Mouse (Mus musculus) embryonic facial prominence, embryonic 10.5 days (tissue): Measurements from ENCODE around the gene Cd244a. TPM values are rescaled to one million over a fixed set of nuclear protein-coding genes. Genes with fewer than 3 reads are reported as not detected.

Source experiments
- DNase-seq: peaks from one replicate; pipeline ENCODE4 v3.0.0-alpha.2; 2017; ENCODE audit warnings: low spot score
- H3K27ac ChIP-seq: fragments of 300-500 bp; sonication (generic); replicated peaks from 2 replicates; pipeline ENCODE4 v1.5.1; 2016; ENCODE audit warnings: mild to moderate bottlenecking
- H3K27me3 ChIP-seq: fragments of 300-500 bp; sonication (generic); replicated peaks from 2 replicates; pipeline ENCODE4 v1.6.1; 2016; ENCODE audit warnings: low read depth, mild to moderate bottlenecking; ENCODE audit not compliant: poor library complexity, severe bottlenecking
- H3K36me3 ChIP-seq: fragments of 300-500 bp; sonication (generic); replicated peaks from 2 replicates; pipeline ENCODE4 v1.6.1; 2016; ENCODE audit warnings: mild to moderate bottlenecking, moderate library complexity
- H3K4me1 ChIP-seq: fragments of 300-500 bp; sonication (generic); 2 replicates; pipeline ENCODE4 v1.6.1; 2016
- H3K4me3 ChIP-seq: fragments of 300-500 bp; sonication (generic); 2 replicates; pipeline ENCODE4 v1.5.1; 2016; ENCODE audit warnings: mild to moderate bottlenecking, moderate library complexity
- H3K9me3 ChIP-seq: fragments of 300-500 bp; sonication (generic); 2 replicates; pipeline ENCODE4 v1.6.1; 2016; ENCODE audit warnings: mild to moderate bottlenecking
- WGBS: fragments of 180-500 bp; shearing (Covaris S2); methylation state at CpG from one replicate; pipeline ENCODE4 v1.1.7; 2016; 5-methylcytosine and 5-hydroxymethylcytosine counted together
- microRNA-seq: library from miRNA; unstranded; fragments of <30 nt; microRNA quantifications from one replicate; pipeline ENCODE4, GENCODE M21; 2017
- polyA plus RNA-seq: library from polyadenylated mRNA; unstranded; fragments of >200 nt; fragmentation: Nextera tagmentation; extraction: Ambion mirVana; gene quantifications from 2 replicates; pipeline ENCODE4 v1.2.1, GENCODE M21; 2016

The Cd244a gene
- polyA plus RNA-seq, 1 experiment from 2014 or later = not detected

GRCm38 (mm10) chr1:171635696-171636095 lies 76.7 kb downstream of the Cd244a start:
- Histone ChIP-seq H3K9me3 (no peaks in the 10 kb centered on the region), H3K4me1 (no peaks in the 10 kb centered on the region), H3K27me3 (no peaks in the 10 kb centered on the region), H3K36me3 (no peaks in the 10 kb centered on the region), H3K4me3 (no peak overlapping the region), H3K27ac (no peak overlapping the region)
- DNase-seq = no peak
- WGBS = 64% methylated on average over 6 of the region's 6 CpGs

GRCm38 (mm10) chr1:171637101-171637500 lies 78.1 kb downstream of the Cd244a start:
- H3K36me3 ChIP-seq = no peaks in the 10 kb centered on the region
- no peak for DNase-seq
- H3K9me3 ChIP-seq = no peaks in the 10 kb centered on the region
- H3K27ac ChIP-seq = no peak overlapping the region
- no peaks in the 10 kb centered on the region for H3K4me1 ChIP-seq
- whole genome bisulfite sequencing = 80% methylated on average over 8 of the region's 8 CpGs
- no peak overlapping the region for H3K4me3 ChIP-seq
- H3K27me3 ChIP-seq = no peaks in the 10 kb centered on the region

DNA sequence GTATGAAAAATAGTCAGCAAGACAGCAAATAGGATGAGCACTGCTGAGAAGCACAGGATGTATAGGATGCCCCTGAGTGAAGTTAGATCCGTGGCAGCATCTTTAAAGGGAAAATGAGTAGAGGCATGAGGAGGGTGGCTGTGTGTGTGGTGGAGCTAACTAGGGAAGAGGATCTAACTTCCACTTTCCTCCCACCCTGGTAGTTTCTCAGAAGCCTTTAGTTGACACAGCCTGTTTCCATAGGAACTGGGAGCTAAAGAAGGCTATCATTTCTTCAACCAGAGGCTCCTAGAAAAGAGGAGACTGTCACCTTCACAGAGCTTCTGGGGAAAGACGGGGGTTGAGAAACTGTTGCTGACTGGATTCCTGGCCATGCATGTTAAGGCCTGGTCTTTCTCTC lies 79.7 kb downstream of the Cd244a start:
- no peak overlapping the region for H3K4me3 ChIP-seq
- no peak for DNase-seq
- H3K36me3 ChIP-seq = no peaks in the 10 kb centered on the region
- H3K4me1 ChIP-seq = no peaks in the 10 kb centered on the region
- H3K27ac ChIP-seq = no peak overlapping the region
- 85% methylated on average over 2 of the region's 2 CpGs for WGBS
- H3K9me3 ChIP-seq = no peaks in the 10 kb centered on the region
- no peaks in the 10 kb centered on the region for H3K27me3 ChIP-seq

- no peak for DNase-seq
- Histone ChIP-seq H3K9me3 (no peaks in the 10 kb centered on the region), H3K27me3 (no peaks in the 10 kb centered on the region), H3K4me3 (no peak overlapping the region), H3K27ac (no peak overlapping the region), H3K36me3 (no peaks in the 10 kb centered on the region), H3K4me1 (no peaks in the 10 kb centered on the region)
- 93% methylated on average over 6 of the region's 6 CpGs for WGBS
Measured at GRCm38 (mm10) chr1:171640796-171641195, 81.8 kb downstream of the Cd244a start.

GRCm38 (mm10) chr1:171643612-171644011 lies 84.6 kb downstream of the Cd244a start:
- Histone ChIP-seq H3K27ac (no peak overlapping the region), H3K4me1 (no peaks in the 10 kb centered on the region), H3K4me3 (no peak overlapping the region), H3K27me3 (no peaks in the 10 kb centered on the region), H3K9me3 (no peaks in the 10 kb centered on the region), H3K36me3 (no peaks in the 10 kb centered on the region)
- DNase-seq = no peak
- WGBS = 91% methylated on average over 7 of the region's 7 CpGs

- no peaks in the 10 kb centered on the region for H3K9me3 ChIP-seq
- no peaks in the 10 kb centered on the region for H3K27me3 ChIP-seq
- DNase-seq = no peak
- WGBS = 79% methylated on average over 5 of the region's 5 CpGs
- H3K4me1 ChIP-seq = no peaks in the 10 kb centered on the region
- no peak overlapping the region for H3K4me3 ChIP-seq
- no peaks in the 10 kb centered on the region for H3K36me3 ChIP-seq
- H3K27ac ChIP-seq = no peak overlapping the region
Measured at GRCm38 (mm10) chr1:171646429-171646940, 87.5 kb downstream of the Cd244a start.

DNA sequence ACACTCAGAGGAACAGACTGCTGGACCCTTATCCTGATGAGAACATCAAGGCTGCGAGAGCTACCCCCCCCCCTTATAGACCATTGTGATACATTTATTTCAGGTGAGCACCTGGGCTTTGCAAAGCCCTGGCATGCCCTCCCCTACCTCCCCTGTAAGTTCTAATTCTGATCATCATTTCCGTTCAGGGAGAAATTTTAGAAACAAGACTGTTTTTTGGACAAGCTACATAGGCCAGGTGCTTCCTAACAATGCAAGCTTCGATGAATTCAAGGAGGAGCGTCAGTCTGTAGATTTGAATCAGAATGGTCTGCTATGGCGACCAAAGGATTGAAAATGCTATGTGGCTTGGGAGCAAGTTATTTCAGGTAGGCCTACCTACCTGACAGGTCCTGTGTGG lies 88.7 kb downstream of the Cd244a start:
- H3K9me3 ChIP-seq = no peaks in the 10 kb centered on the region

GRCm38 (mm10) chr1:171648840-171649239 lies 89.8 kb downstream of the Cd244a start:
- H3K36me3 ChIP-seq = no peaks in the 10 kb centered on the region
- no peaks in the 10 kb centered on the region for H3K9me3 ChIP-seq
- 81% methylated on average over 8 of the region's 8 CpGs for WGBS

More for the DNA sequence above, 88.7 kb downstream of the Cd244a start:
- WGBS = 89% methylated on average over 5 of the region's 5 CpGs
- Histone ChIP-seq H3K36me3 (no peaks in the 10 kb centered on the region), H3K4me1 (no peaks in the 10 kb centered on the region), H3K27me3 (no peaks in the 10 kb centered on the region), H3K4me3 (no peak overlapping the region), H3K27ac (no peak overlapping the region)
- DNase-seq = no peak

DNA sequence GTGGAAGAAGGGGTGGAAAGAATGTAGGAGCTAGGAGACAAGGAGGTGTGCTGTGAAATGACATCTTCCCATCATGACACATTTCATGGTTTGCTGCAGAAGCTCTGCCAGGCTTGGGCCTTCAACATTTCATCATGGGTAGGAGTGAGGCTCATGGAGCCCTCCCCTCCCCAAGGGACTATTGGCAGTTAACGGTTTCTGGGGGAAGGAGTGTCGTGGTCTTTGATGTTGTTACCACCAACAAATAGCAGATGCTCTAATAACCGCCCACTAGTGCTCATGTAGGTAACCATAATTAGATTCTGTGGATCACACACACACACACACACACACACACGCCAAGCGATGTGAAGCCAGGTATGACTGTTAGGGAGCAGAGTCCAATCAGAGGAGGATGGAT lies 93.7 kb downstream of the Cd244a start, which contains the start of gene Slamf7:
TSS of gene Slamf7 (minus strand) at position 302 of the 400 bp plus-strand sequence.
- Histone ChIP-seq H3K36me3 (no peaks in the 10 kb centered on the region), H3K9me3 (no peaks in the 10 kb centered on the region), H3K4me1 (no peaks in the 10 kb centered on the region), H3K27ac (no peak within 1 kb of the TSS), H3K4me3 (no peak within 1 kb of the TSS), H3K27me3 (no peaks in the 10 kb centered on the region)
- no peak for DNase-seq
- WGBS = 92% methylated on average over 5 of the region's 5 CpGs

More at GRCm38 (mm10) chr1:171648840-171649239, 89.8 kb downstream of the Cd244a start:
- DNase-seq = no peak
- Histone ChIP-seq H3K27ac (no peak overlapping the region), H3K27me3 (no peaks in the 10 kb centered on the region), H3K4me3 (no peak overlapping the region), H3K4me1 (no peaks in the 10 kb centered on the region)

DNA sequence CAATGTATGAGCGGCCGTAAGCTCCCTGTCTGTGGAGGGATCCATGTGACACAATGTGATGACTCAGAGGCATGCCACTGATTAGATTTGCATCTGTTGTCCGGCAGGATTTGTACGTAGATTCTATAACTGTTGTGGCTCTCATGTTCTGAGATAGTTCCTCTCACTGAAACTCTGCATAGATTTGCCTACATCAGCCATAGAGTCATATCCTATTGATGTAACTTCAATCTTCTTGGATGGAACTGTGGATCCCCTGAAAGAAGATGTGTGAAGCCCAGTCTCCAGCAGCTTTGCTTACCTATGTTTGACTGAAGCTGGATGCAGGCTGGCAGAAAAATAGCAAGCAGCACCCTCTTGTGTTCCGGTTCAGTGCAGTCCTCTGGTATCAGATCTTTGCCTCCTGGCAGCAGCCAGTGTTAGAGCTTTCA lies 99.6 kb downstream of the Cd244a start:
- 83% methylated on average over 5 of the region's 5 CpGs for WGBS
- no peak for DNase-seq
- Histone ChIP-seq H3K4me1 (no peaks in the 10 kb centered on the region), H3K36me3 (no peaks in the 10 kb centered on the region), H3K27me3 (no peaks in the 10 kb centered on the region), H3K4me3 (no peak overlapping the region), H3K9me3 (no peaks in the 10 kb centered on the region), H3K27ac (no peak overlapping the region)

Small RNA genes within 50 kb of the gene (microRNA-seq; reads per million reads assigned to microRNA genes)
- not detected for gene Mir7683

Other genes with a start within 250 kb of the Cd244a start
- gene Dedd, start 230.0 kb upstream of the Cd244a start, polyA plus RNA-seq = 50.3 and 50.4 TPM in 2 replicates
- gene Nit1, start 213.5 kb upstream of the Cd244a start, polyA plus RNA-seq = 33.6 and 36.8 TPM in 2 replicates
- gene Pfdn2, start 213.5 kb upstream of the Cd244a start, polyA plus RNA-seq = 156 TPM in 2 replicates
- 1.2 and 1.6 TPM in 2 replicates for gene Klhdc9, start 198.4 kb upstream of the Cd244a start, polyA plus RNA-seq
- 2.6 and 4.6 TPM in 2 replicates for gene Nectin4, start 189.1 kb upstream of the Cd244a start, polyA plus RNA-seq
- gene Arhgap30, start 170.2 kb upstream of the Cd244a start, polyA plus RNA-seq = 0.65 and 0.72 TPM in 2 replicates
- gene Usf1, start 147.9 kb upstream of the Cd244a start, polyA plus RNA-seq = 138 and 139 TPM in 2 replicates
- 6.0 and 9.0 TPM in 2 replicates for gene Tstd1, start 140.3 kb upstream of the Cd244a start, polyA plus RNA-seq
- gene F11r, start 121.7 kb upstream of the Cd244a start, polyA plus RNA-seq = 34.7 and 37.6 TPM in 2 replicates
- gene Alyref2, start 55.7 kb upstream of the Cd244a start, polyA plus RNA-seq = 7.4 and 9.3 TPM in 2 replicates
- gene Itln1, start 23.9 kb upstream of the Cd244a start, polyA plus RNA-seq = not detected in 2 replicates
- gene Ly9, start 48.2 kb downstream of the Cd244a start, polyA plus RNA-seq = 0.06 and 0.07 TPM in 2 replicates
- not detected in 2 replicates for gene Slamf7, start 93.8 kb downstream of the Cd244a start, polyA plus RNA-seq
- 0.29 and 0.55 TPM in 2 replicates for gene Cd48, start 122.8 kb downstream of the Cd244a start, polyA plus RNA-seq
- gene Slamf1, start 207.9 kb downstream of the Cd244a start, polyA plus RNA-seq = 0.15 and 0.17 TPM in 2 replicates